Comparison of ENCODE assay signal across 9 mouse cellular contexts in genomic region chr9:58823918-58824215, GRCm38 (mm10). TPM values are rescaled to one million over a fixed set of nuclear protein-coding genes. Genes with fewer than 3 reads are reported as not detected.
DNase-seq lines count a peak whose midpoint lies in the region; ATAC-seq and TF ChIP-seq lines count a peak whose summit lies in the region.
"Had no signal": no experiment of that assay in that cellular context is flagged by ENCODE, and none has a peak within 500 bp of the region (broad histone marks: within the 10 kb centered on the region; RNA-seq: fewer than 3 reads in every experiment).

No protein-coding gene starts in this region.

- intact Hi-C loops in heart, adult 2 months (cut with DNase I), result no loop called here
- intact Hi-C loops in heart, postnatal 14 days (cut with DNase I), result no loop called here

- TF ChIP-seq EP300 in heart, adult 2 months (IDR thresholded peaks at IDR 0.05; ENCODE audit: insufficient read depth, low read depth, low read length), result no peak

- no peaks in the 10 kb centered on the region; the same call in 1 of the 2 replicates for H3K27me3 ChIP-seq in heart, adult 2 months (ENCODE audit: control insufficient read depth, insufficient read depth, low read length)
- H3K27me3 ChIP-seq in hindbrain, embryonic 10.5 days (ENCODE audit: insufficient read depth, poor library complexity, severe bottlenecking), result peaks cover 94% of the 10 kb centered on the region
- peaks cover 30% of the 10 kb centered on the region for H3K27me3 ChIP-seq in midbrain, embryonic 11.5 days (ENCODE audit: control insufficient read depth, insufficient read depth, low read length)

- ATAC-seq in midbrain, embryonic 11.5 days (ENCODE audit: low FRiP score), result no peak
- ATAC-seq in inflammation-experienced regulatory T-cells, adult 6 months, result no peak

- no peaks in the 10 kb centered on the region for H3K36me3 ChIP-seq in heart, adult 2 months (ENCODE audit: control insufficient read depth, insufficient read depth, low read length)
- no peaks in the 10 kb centered on the region for H3K36me3 ChIP-seq in hindbrain, embryonic 10.5 days
- no peaks in the 10 kb centered on the region for H3K36me3 ChIP-seq in midbrain, embryonic 11.5 days (ENCODE audit: control insufficient read depth, insufficient read depth, low read length)

- no peaks in the 10 kb centered on the region for H3K79me2 ChIP-seq in heart, adult 2 months (replicated peaks; ENCODE audit: control insufficient read depth, insufficient read depth, low read length)

- peak overlapping the region; percentile 62 for H3K4me3 ChIP-seq in heart, adult 2 months
- H3K4me3 ChIP-seq in hindbrain, embryonic 10.5 days, result peak overlapping the region; percentile 64
- peak overlapping the region; percentile 63 for H3K4me3 ChIP-seq in midbrain, embryonic 11.5 days (ENCODE audit: low read depth, low read length)

- no peak for TF ChIP-seq CTCF in heart, adult 2 months (IDR thresholded peaks at IDR 0.05)

- DNase-seq in heart, adult 2 months, result no peak
- no peak for DNase-seq in heart, postnatal 14 days
- peak; percentile 49 for DNase-seq in ZHBTc4 (ENCODE audit: low read depth, low spot score)
- DNase-seq in hindbrain, embryonic 10.5 days (ENCODE audit: low spot score), result peak; percentile 52
- DNase-seq in midbrain, embryonic 11.5 days (ENCODE audit: low spot score, missing footprints), result peak; percentile 93
- DNase-seq in spleen, postnatal 10 days (ENCODE audit: low spot score in 2 of 2), result no peak
- DNase-seq in thymus, postnatal 0 days (ENCODE audit: low spot score), result no peak
- DNase-seq: lung, postnatal 14 days had no signal

- no peak for TF ChIP-seq POLR2A in heart, adult 2 months (IDR thresholded peaks at IDR 0.05; ENCODE audit: insufficient read depth, low read depth, low read length)

- WGBS in heart, adult 2 months, result 3% methylated on average over 31 of the region's 35 CpGs
- WGBS in hindbrain, embryonic 10.5 days, result under 1% methylated on average over 35 of the region's 35 CpGs
- under 1% methylated on average over 35 of the region's 35 CpGs for WGBS in midbrain, embryonic 11.5 days

- H3K27ac ChIP-seq in heart, adult 2 months, result no peak overlapping the region
- peak overlapping the region; percentile 88 for H3K27ac ChIP-seq in hindbrain, embryonic 10.5 days
- no peak overlapping the region for H3K27ac ChIP-seq in midbrain, embryonic 11.5 days (ENCODE audit: low read depth, low read length)

- no peaks in the 10 kb centered on the region; the same call in 1 of the 2 replicates for H3K4me1 ChIP-seq in heart, adult 2 months (ENCODE audit: control insufficient read depth, insufficient read depth, low read length)
- peaks cover 64% of the 10 kb centered on the region for H3K4me1 ChIP-seq in hindbrain, embryonic 10.5 days (replicated peaks)
- H3K4me1 ChIP-seq in midbrain, embryonic 11.5 days (ENCODE audit: control insufficient read depth, insufficient read depth, low read length), result peaks cover 16% of the 10 kb centered on the region

- no peaks in the 10 kb centered on the region for H3K9me3 ChIP-seq in hindbrain, embryonic 10.5 days
- no peaks in the 10 kb centered on the region for H3K9me3 ChIP-seq in midbrain, embryonic 11.5 days (ENCODE audit: control insufficient read depth, low read length)

- peak overlapping the region; percentile 83 for H3K9ac ChIP-seq in heart, adult 2 months (ENCODE audit: low read depth, low read length)
- H3K9ac ChIP-seq in midbrain, embryonic 11.5 days (ENCODE audit: low read length), result peak overlapping the region; percentile 80

- peak overlapping the region; percentile 67 for H3K4me2 ChIP-seq in midbrain, embryonic 11.5 days

RNA-seq across cellular contexts. Expression of gene Hcn4, which starts 0.7 kb away (rescaled TPM):
- total RNA-seq in heart, adult 2 months (2021), result 1 to 10 TPM; 8.1 to 9.1 TPM
- 6.1 and 7.7 TPM in 2 replicates for polyA plus RNA-seq in heart, adult 2 months (2012; rRNA removed)
- 1 to 10 TPM; 4.6 to 6.9 TPM for total RNA-seq in heart, postnatal 14 days (2021)
- polyA plus RNA-seq in hindbrain, embryonic 10.5 days (2016; fragmentation: Nextera tagmentation; extraction: Ambion mirVana), result 0.70 and 1.1 TPM in 2 replicates
- 1.3 and 1.5 TPM in 2 replicates for polyA plus RNA-seq in midbrain, embryonic 11.5 days (2014; fragmentation: Nextera tagmentation; extraction: Ambion mirVana)
- 0.17 and 0.22 TPM in 2 replicates for polyA plus RNA-seq in thymus, postnatal 0 days (2015; fragmentation: Nextera tagmentation; extraction: Ambion mirVana)
- not detected for polyA plus RNA-seq in inflammation-experienced regulatory T-cells, adult 6 months (2017; shearing (Covaris generic))

Comparison
In these comparisons a context has a peak if more than half of its experiments do, and no peak if none do; other contexts are left out.
1. DNase-seq: peak in ZHBTc4 (single experiment), hindbrain, embryonic 10.5 days (single experiment) and midbrain, embryonic 11.5 days (single experiment); none in heart, adult 2 months (0 of 2), heart, postnatal 14 days (0 of 2), spleen, postnatal 10 days (0 of 2) and thymus, postnatal 0 days (single experiment).
2. Peak in every context shown above with its lines, with median percentiles within 50 percentile points of each other: H3K4me3 ChIP-seq.